Mouse (Mus musculus) right cerebral cortex, postnatal 14 days (tissue): ENCODE measurements around the gene Fgf2.

Source experiments
- DNase-seq: peaks from one replicate; pipeline ENCODE4 v3.0.0; 2022

Gene Fgf2

GRCm38 (mm10) chr3:37348221-37349165 lies at the start of gene Fgf2:
Gene Fgf2, plus strand, starts transcription at chr3:37348346.
- DNase-seq = peak; percentile 29

- DNase-seq = no peak
Measured at GRCm38 (mm10) chr3:37299470-37299869, 48.7 kb upstream of the Fgf2 start.

- peak; percentile 34 for DNase-seq
Measured at GRCm38 (mm10) chr3:37302685-37303084, 45.5 kb upstream of the Fgf2 start.

- no peak for DNase-seq
Measured at GRCm38 (mm10) chr3:37303392-37304139, 44.6 kb upstream of the Fgf2 start.

- DNase-seq = no peak
Measured at GRCm38 (mm10) chr3:37311897-37312369, 36.2 kb upstream of the Fgf2 start.

- DNase-seq = peak; percentile 98
Measured at GRCm38 (mm10) chr3:37312370-37312941, 35.7 kb upstream of the Fgf2 start, which contains the start of the genes Bbs12 and Cetn4. Gene Bbs12, plus strand, starts transcription at chr3:37312554. Gene Cetn4, minus strand, starts transcription at chr3:37312708.

- DNase-seq = no peak
Measured at GRCm38 (mm10) chr3:37313371-37313770, 34.8 kb upstream of the Fgf2 start.

GRCm38 (mm10) chr3:37316233-37316632 lies 31.9 kb upstream of the Fgf2 start:
- no peak for DNase-seq

- DNase-seq = no peak
Measured at GRCm38 (mm10) chr3:37324310-37324709, 23.8 kb upstream of the Fgf2 start.

GRCm38 (mm10) chr3:37325317-37326112 lies 22.6 kb upstream of the Fgf2 start:
- DNase-seq = no peak

GRCm38 (mm10) chr3:37326627-37327026 lies 21.5 kb upstream of the Fgf2 start:
- DNase-seq = no peak

GRCm38 (mm10) chr3:37328489-37328888 lies 19.7 kb upstream of the Fgf2 start:
- DNase-seq = no peak

- DNase-seq = no peak
Measured at GRCm38 (mm10) chr3:37329963-37330362, 18.2 kb upstream of the Fgf2 start.

GRCm38 (mm10) chr3:37331999-37332449 lies 16.1 kb upstream of the Fgf2 start:
- DNase-seq = no peak

- DNase-seq = no peak
Measured at GRCm38 (mm10) chr3:37334053-37334452, 14.1 kb upstream of the Fgf2 start.

GRCm38 (mm10) chr3:37341110-37341509 lies 7.0 kb upstream of the Fgf2 start:
- no peak for DNase-seq

GRCm38 (mm10) chr3:37342811-37343210 lies 5.3 kb upstream of the Fgf2 start:
- no peak for DNase-seq

- DNase-seq = no peak
Measured at GRCm38 (mm10) chr3:37347671-37348070, 475 bp upstream of the Fgf2 start.

- DNase-seq = no peak
Measured at GRCm38 (mm10) chr3:37349166-37349548, 1.0 kb downstream of the Fgf2 start.

GRCm38 (mm10) chr3:37350386-37350785 lies 2.2 kb downstream of the Fgf2 start:
- DNase-seq = no peak

GRCm38 (mm10) chr3:37353951-37354481 lies 5.9 kb downstream of the Fgf2 start:
- DNase-seq = no peak

GRCm38 (mm10) chr3:37354737-37355136 lies 6.6 kb downstream of the Fgf2 start:
- no peak for DNase-seq
